Mouse (Mus musculus): Measurements from ENCODE around the gene Inafm1.
A peak's percentile ranks its signal among the peaks of the same experiment; 100 is the strongest.

DNA sequence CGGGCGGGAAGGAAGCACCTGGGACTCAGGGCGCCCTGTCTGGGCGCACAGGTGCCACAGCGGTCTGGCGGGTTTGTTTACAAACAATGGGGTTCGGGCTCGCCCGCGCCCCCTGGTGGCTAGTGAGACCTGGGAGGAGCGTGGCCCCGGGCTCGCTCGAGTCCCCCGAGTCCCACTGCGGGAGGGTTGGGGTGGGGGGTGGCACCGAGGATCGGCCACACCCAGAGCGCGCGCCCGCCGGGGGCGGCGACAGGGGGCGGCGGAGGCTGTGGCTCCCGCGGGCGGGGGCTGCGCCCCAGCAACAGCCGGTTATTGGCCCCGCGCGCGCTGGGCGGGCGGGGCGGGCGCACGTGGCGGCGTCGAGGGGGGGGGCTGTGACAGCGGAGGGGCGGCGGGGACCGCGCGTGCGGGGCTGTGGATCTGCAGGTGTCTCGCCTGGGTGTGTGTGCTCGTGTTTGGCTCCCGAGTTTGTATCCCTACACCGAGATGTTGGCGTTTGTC lies 36.7 kb upstream of the Inafm1 start:
- TF ChIP-seq CTCF (IDR thresholded peaks at IDR 0.05; ENCODE audit: control insufficient read depth, insufficient read depth, low read length) (peak; percentile 75), POLR2A (IDR thresholded peaks at IDR 0.05; ENCODE audit: borderline replicate concordance, control insufficient read depth, low read depth, low read length) (no peak)
